12 mouse cellular contexts compared by ENCODE assay signal in the genomic region with DNA sequence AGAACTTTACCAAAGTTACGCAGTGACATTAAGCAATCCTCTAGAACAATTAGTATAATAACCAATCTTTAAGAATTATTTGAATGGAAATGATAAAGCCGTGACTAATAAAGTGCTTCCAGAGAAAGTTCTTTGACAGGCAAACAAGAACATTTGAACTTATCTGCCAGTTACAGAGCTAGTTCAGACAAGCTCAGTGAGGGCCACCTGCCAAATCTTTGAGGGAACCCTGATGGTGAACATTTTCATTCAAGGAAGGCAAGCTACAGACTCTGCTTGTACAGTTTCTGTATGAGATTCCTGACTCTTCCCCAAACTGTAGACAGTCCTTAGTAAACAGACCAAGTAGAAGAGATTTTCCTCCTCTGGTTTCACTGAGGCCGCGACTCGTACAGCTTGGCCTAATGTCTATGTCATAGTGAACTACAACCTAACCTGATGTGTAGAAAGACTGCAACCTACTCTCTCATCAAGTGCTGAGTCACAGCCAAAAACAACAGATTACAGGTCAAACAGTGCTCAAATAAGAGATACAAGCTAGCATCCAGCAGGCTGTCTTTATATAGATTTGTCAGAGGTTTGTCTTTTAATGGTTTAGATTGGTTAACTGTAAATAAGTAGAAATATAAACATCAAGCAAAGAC.
A peak's percentile ranks its signal among the peaks of the same experiment; 100 is the strongest.
DNase-seq lines count a peak whose midpoint lies in the region; ATAC-seq and TF ChIP-seq lines count a peak whose summit lies in the region.
"Had no signal": no experiment of that assay in that cellular context is flagged by ENCODE, and none has a peak within 500 bp of the region (broad histone marks: within the 10 kb centered on the region; RNA-seq: fewer than 3 reads in every experiment).

No protein-coding gene starts in this region.

- no peaks in the 10 kb centered on the region for H3K27me3 ChIP-seq in embryonic facial prominence, embryonic 14.5 days (replicated peaks; ENCODE audit: control insufficient read depth, insufficient read depth, low read length)
- no peaks in the 10 kb centered on the region for H3K27me3 ChIP-seq in embryonic facial prominence, embryonic 10.5 days (replicated peaks; ENCODE audit: low read depth, poor library complexity, severe bottlenecking)
- no peaks in the 10 kb centered on the region for H3K27me3 ChIP-seq in limb, embryonic 14.5 days (ENCODE audit: control insufficient read depth, insufficient read depth, low read length)
- H3K27me3 ChIP-seq in limb, embryonic 10.5 days (ENCODE audit: low read depth, poor library complexity, severe bottlenecking): no peaks in the 10 kb centered on the region
- no peaks in the 10 kb centered on the region for H3K27me3 ChIP-seq in embryonic facial prominence, embryonic 15.5 days
- no peaks in the 10 kb centered on the region for H3K27me3 ChIP-seq in lung, postnatal 0 days (replicated peaks; ENCODE audit: insufficient read depth, low read length)
- H3K27me3 ChIP-seq in midbrain, embryonic 13.5 days: no peaks in the 10 kb centered on the region
- H3K27me3 ChIP-seq: kidney, embryonic 15.5 days had no signal

- no peak overlapping the region for H3K9ac ChIP-seq in embryonic facial prominence, embryonic 14.5 days (ENCODE audit: low read depth, low read length)
- H3K9ac ChIP-seq in limb, embryonic 14.5 days (ENCODE audit: low read depth, low read length, severe bottlenecking): no peak overlapping the region
- H3K9ac ChIP-seq in embryonic facial prominence, embryonic 15.5 days: no peak overlapping the region
- H3K9ac ChIP-seq in lung, postnatal 0 days (replicated peaks; ENCODE audit: low read depth): no peak overlapping the region
- no peak overlapping the region for H3K9ac ChIP-seq in midbrain, embryonic 13.5 days (replicated peaks)
- H3K9ac ChIP-seq: kidney, embryonic 15.5 days had no signal

- TF ChIP-seq CTCF in lung, postnatal 0 days (IDR thresholded peaks at IDR 0.05): no peak

- TF ChIP-seq EP300 in lung, postnatal 0 days (IDR thresholded peaks at IDR 0.05): no peak

- WGBS in embryonic facial prominence, embryonic 14.5 days: 80% methylated on average over 5 of the region's 5 CpGs
- 94% methylated on average over 5 of the region's 5 CpGs for WGBS in embryonic facial prominence, embryonic 10.5 days
- 95% methylated on average over 5 of the region's 5 CpGs for WGBS in limb, embryonic 14.5 days
- 94% methylated on average over 5 of the region's 5 CpGs for WGBS in limb, embryonic 10.5 days
- WGBS in embryonic facial prominence, embryonic 15.5 days: 66% methylated on average over 5 of the region's 5 CpGs
- WGBS in lung, postnatal 0 days: 73% methylated on average over 5 of the region's 5 CpGs
- whole genome bisulfite sequencing in midbrain, embryonic 13.5 days: 97% methylated on average over 5 of the region's 5 CpGs

- 0 out of 2 replicates have a peak, but pooled peaks cover 4% of the 10 kb centered on the region for H3K36me3 ChIP-seq in embryonic facial prominence, embryonic 14.5 days (ENCODE audit: control insufficient read depth, insufficient read depth, low read length)
- H3K36me3 ChIP-seq in embryonic facial prominence, embryonic 10.5 days (replicated peaks): peaks cover 9% of the 10 kb centered on the region
- no peaks in the 10 kb centered on the region for H3K36me3 ChIP-seq in limb, embryonic 14.5 days (ENCODE audit: control insufficient read depth, insufficient read depth, low read length)
- peaks cover 6% of the 10 kb centered on the region; the same call in 1 of the 2 replicates for H3K36me3 ChIP-seq in limb, embryonic 10.5 days
- H3K36me3 ChIP-seq in embryonic facial prominence, embryonic 15.5 days: peaks cover 6% of the 10 kb centered on the region; the same call in 1 of the 2 replicates
- no peaks in the 10 kb centered on the region for H3K36me3 ChIP-seq in lung, postnatal 0 days (ENCODE audit: insufficient read depth, low read length)
- 0 out of 2 replicates have a peak, but pooled peaks cover 4% of the 10 kb centered on the region for H3K36me3 ChIP-seq in midbrain, embryonic 13.5 days
- H3K36me3 ChIP-seq: kidney, embryonic 15.5 days had no signal

- no peak for TF ChIP-seq POLR2A in limb, embryonic 14.5 days (IDR thresholded peaks at IDR 0.05; ENCODE audit: borderline replicate concordance, extremely low read depth, insufficient read depth, insufficient read length)

- H3K4me2 ChIP-seq in embryonic facial prominence, embryonic 14.5 days (ENCODE audit: low read depth, low read length): no peak overlapping the region
- H3K4me2 ChIP-seq in limb, embryonic 14.5 days (replicated peaks; ENCODE audit: low read depth, low read length, severe bottlenecking): no peak overlapping the region
- H3K4me2 ChIP-seq in embryonic facial prominence, embryonic 15.5 days (replicated peaks): no peak overlapping the region
- H3K4me2 ChIP-seq in lung, postnatal 0 days (replicated peaks; ENCODE audit: low read depth, low read length): no peak overlapping the region
- no peak overlapping the region for H3K4me2 ChIP-seq in midbrain, embryonic 13.5 days (replicated peaks)
- H3K4me2 ChIP-seq: kidney, embryonic 15.5 days had no signal

- H3K9me3 ChIP-seq in embryonic facial prominence, embryonic 14.5 days (ENCODE audit: control insufficient read depth, low read length): no peaks in the 10 kb centered on the region
- no peaks in the 10 kb centered on the region for H3K9me3 ChIP-seq in embryonic facial prominence, embryonic 10.5 days
- H3K9me3 ChIP-seq in limb, embryonic 14.5 days (ENCODE audit: control insufficient read depth, low read length): no peaks in the 10 kb centered on the region
- H3K9me3 ChIP-seq in limb, embryonic 10.5 days (replicated peaks): no peaks in the 10 kb centered on the region
- no peaks in the 10 kb centered on the region for H3K9me3 ChIP-seq in embryonic facial prominence, embryonic 15.5 days (replicated peaks)
- no peaks in the 10 kb centered on the region for H3K9me3 ChIP-seq in lung, postnatal 0 days (ENCODE audit: low read length)
- no peaks in the 10 kb centered on the region for H3K9me3 ChIP-seq in midbrain, embryonic 13.5 days
- H3K9me3 ChIP-seq: kidney, embryonic 15.5 days; midbrain, embryonic 10.5 days had no signal

- no peak for ATAC-seq in embryonic facial prominence, embryonic 14.5 days (ENCODE audit: low read depth)
- ATAC-seq in limb, embryonic 14.5 days (ENCODE audit: low FRiP score, low read depth): no peak
- ATAC-seq in embryonic facial prominence, embryonic 15.5 days (ENCODE audit: insufficient number of reproducible peaks, low FRiP score, low TSS enrichment, low read depth): no peak
- peak; percentile 64 for ATAC-seq in lung, postnatal 0 days
- ATAC-seq in midbrain, embryonic 13.5 days: no peak
- no peak for ATAC-seq in erythroblast, adult 5-6 weeks (replicated peaks; ENCODE audit: low FRiP score, poor library complexity, severe bottlenecking)
- ATAC-seq: forebrain, embryonic 14.5 days had no signal

- no peak overlapping the region for H3K4me3 ChIP-seq in embryonic facial prominence, embryonic 14.5 days (ENCODE audit: low read depth, low read length)
- no peak overlapping the region for H3K4me3 ChIP-seq in embryonic facial prominence, embryonic 10.5 days
- H3K4me3 ChIP-seq in limb, embryonic 14.5 days (replicated peaks; ENCODE audit: low read length): no peak overlapping the region
- H3K4me3 ChIP-seq in limb, embryonic 10.5 days: no peak overlapping the region
- no peak overlapping the region for H3K4me3 ChIP-seq in embryonic facial prominence, embryonic 15.5 days (replicated peaks)
- H3K4me3 ChIP-seq in lung, postnatal 0 days (ENCODE audit: low read depth, low read length): no peak overlapping the region
- H3K4me3 ChIP-seq in midbrain, embryonic 13.5 days (replicated peaks): no peak overlapping the region
- H3K4me3 ChIP-seq: kidney, embryonic 15.5 days; midbrain, embryonic 10.5 days had no signal

- no peak overlapping the region; the same call in 1 of the 2 replicates for H3K27ac ChIP-seq in embryonic facial prominence, embryonic 14.5 days (replicated peaks; ENCODE audit: low read depth, low read length)
- H3K27ac ChIP-seq in embryonic facial prominence, embryonic 10.5 days (replicated peaks): no peak overlapping the region
- H3K27ac ChIP-seq in limb, embryonic 14.5 days (replicated peaks; ENCODE audit: low read depth, low read length): no peak overlapping the region
- no peak overlapping the region for H3K27ac ChIP-seq in limb, embryonic 10.5 days
- H3K27ac ChIP-seq in embryonic facial prominence, embryonic 15.5 days (replicated peaks): peak overlapping the region; percentile 31; the same call in 1 of the 2 replicates
- H3K27ac ChIP-seq in lung, postnatal 0 days (ENCODE audit: low read length): no peak overlapping the region
- H3K27ac ChIP-seq in midbrain, embryonic 13.5 days: no peak overlapping the region
- H3K27ac ChIP-seq: kidney, embryonic 15.5 days; midbrain, embryonic 10.5 days had no signal

- H3K4me1 ChIP-seq in embryonic facial prominence, embryonic 14.5 days (ENCODE audit: control insufficient read depth, insufficient read depth, low read length): peaks cover 21% of the 10 kb centered on the region
- peaks cover 45% of the 10 kb centered on the region for H3K4me1 ChIP-seq in embryonic facial prominence, embryonic 10.5 days
- H3K4me1 ChIP-seq in limb, embryonic 14.5 days (ENCODE audit: control insufficient read depth, insufficient read depth, low read length): peaks cover 22% of the 10 kb centered on the region
- peaks cover 47% of the 10 kb centered on the region for H3K4me1 ChIP-seq in limb, embryonic 10.5 days
- H3K4me1 ChIP-seq in embryonic facial prominence, embryonic 15.5 days: peaks cover 54% of the 10 kb centered on the region
- H3K4me1 ChIP-seq in lung, postnatal 0 days (ENCODE audit: insufficient read depth, low read depth, low read length): peaks cover 7% of the 10 kb centered on the region; the same call in 1 of the 2 replicates
- H3K4me1 ChIP-seq in midbrain, embryonic 13.5 days (replicated peaks): peaks cover 12% of the 10 kb centered on the region; the same call in 1 of the 2 replicates

- peak; percentile 76 for DNase-seq in embryonic facial prominence, embryonic 14.5 days (ENCODE audit: low spot score)
- no peak for DNase-seq in embryonic facial prominence, embryonic 10.5 days (ENCODE audit: low spot score)
- DNase-seq in limb, embryonic 14.5 days (ENCODE audit: low spot score): peak; percentile 40
- DNase-seq in limb, embryonic 10.5 days (ENCODE audit: low spot score): no peak
- DNase-seq in lung, postnatal 0 days (ENCODE audit: low spot score): peak; percentile 71
- DNase-seq: adrenal gland, postnatal 25 days had no signal

Comparison
In these comparisons a context has a peak if more than half of its experiments do, and no peak if none do; other contexts are left out.
1. DNase-seq: peak in embryonic facial prominence, embryonic 14.5 days (single experiment), limb, embryonic 14.5 days (single experiment) and lung, postnatal 0 days (single experiment); none in embryonic facial prominence, embryonic 10.5 days (single experiment) and limb, embryonic 10.5 days (single experiment).